Mouse (Mus musculus) thymus, postnatal 36 days (tissue): ENCODE data around the gene Gm5134.

Experiments
- DNase-seq, 2 experiments: peaks; one replicate each; pipeline ENCODE4 v3.0.0; 2022; ENCODE audit warnings: mixed read lengths in 2 of 2

The Gm5134 gene

GRCm38 (mm10) chr10:76001160-76001559, 46.8 kb downstream of the Gm5134 start:
- no peak for DNase-seq

GRCm38 (mm10) chr10:76002101-76002521, 47.8 kb downstream of the Gm5134 start:
- DNase-seq: no peak

GRCm38 (mm10) chr10:76002615-76003014, 48.3 kb downstream of the Gm5134 start:
- DNase-seq: no peak

DNA sequence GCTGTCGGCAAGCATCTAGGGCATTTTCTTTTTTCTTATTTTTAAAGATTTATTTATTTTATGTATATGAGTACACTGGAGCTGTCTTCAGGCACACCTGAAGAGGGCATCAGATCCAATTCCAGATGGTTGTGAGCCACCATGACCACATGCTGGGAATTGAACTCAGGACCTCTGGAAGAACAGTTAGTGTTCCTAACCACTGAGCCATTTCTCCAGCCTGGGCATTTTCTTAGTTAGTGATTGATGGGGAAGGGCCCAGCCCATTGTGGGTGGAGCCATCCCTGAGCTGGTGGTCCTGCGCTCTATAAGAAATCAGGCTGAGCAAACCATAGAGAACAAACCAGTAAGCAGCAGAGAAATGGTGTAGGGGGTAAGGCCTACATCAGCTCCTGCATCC, 48.9 kb downstream of the Gm5134 start:
- no peak for DNase-seq

- DNase-seq: no peak
These were observed 52.1 kb downstream of the Gm5134 start for GRCm38 (mm10) chr10:76006385-76006784.

DNA sequence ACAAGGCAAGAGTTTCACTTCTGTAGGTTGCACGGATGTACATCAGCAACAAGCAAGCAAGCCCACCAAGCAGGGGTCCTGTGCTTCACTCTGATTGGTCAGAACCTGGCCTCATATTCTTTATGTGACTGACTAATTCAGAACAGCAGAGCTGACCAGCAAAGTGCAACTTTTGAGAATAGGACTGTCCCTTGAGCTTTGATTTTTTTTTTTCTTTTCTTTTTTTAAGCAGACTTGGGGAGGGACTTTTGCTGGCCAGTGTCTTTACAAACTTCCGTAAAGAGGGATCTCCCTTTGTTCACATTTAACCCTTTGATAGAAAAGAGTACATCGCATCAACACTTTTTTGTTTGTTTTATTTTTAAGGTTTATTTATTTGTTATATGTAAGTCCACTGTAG, 55.5 kb downstream of the Gm5134 start:
- no peak for DNase-seq

DNA sequence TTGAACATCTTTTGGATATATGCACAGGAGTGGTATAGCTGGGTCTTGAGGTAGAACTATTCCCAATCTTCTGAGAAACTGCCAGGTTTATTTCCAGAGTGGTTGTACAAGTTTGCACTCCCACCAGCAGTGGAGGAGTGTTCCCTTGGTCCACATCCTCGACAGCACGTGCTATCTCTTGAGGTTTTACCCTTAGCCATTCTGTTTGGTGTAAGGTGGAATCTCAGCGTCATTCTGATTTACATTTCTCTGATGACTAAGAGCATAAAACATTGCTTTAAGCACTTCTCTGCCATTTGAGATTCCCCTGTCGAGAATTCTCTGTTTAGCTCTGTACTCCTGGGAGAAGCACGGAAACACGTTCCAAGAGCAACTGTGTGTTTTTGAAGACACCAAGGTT, 58.6 kb downstream of the Gm5134 start:
- no peak for DNase-seq

GRCm38 (mm10) chr10:76016886-76017285, 62.6 kb downstream of the Gm5134 start:
- DNase-seq: no peak

GRCm38 (mm10) chr10:76021728-76022127, 67.4 kb downstream of the Gm5134 start:
- no peak for DNase-seq

DNA sequence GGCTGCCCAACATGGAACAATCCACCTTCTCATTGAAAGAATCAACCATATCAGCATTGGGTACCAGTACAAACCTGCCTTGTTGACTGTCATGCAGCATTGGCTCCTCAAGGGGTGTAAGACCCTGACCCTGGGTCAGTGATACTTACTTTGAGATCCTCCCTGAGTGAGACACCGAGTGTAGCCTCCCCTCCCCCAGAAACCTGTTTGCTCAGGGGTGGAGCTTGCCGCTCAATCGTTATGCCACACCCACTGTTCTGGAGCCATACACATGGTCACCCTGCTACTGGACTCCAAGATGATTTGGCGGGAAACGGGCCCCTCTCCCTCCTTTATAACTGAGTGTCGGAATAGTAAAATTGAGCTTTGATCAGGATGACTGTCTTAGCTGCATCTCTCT, 69.6 kb downstream of the Gm5134 start:
- no peak for DNase-seq

DNA sequence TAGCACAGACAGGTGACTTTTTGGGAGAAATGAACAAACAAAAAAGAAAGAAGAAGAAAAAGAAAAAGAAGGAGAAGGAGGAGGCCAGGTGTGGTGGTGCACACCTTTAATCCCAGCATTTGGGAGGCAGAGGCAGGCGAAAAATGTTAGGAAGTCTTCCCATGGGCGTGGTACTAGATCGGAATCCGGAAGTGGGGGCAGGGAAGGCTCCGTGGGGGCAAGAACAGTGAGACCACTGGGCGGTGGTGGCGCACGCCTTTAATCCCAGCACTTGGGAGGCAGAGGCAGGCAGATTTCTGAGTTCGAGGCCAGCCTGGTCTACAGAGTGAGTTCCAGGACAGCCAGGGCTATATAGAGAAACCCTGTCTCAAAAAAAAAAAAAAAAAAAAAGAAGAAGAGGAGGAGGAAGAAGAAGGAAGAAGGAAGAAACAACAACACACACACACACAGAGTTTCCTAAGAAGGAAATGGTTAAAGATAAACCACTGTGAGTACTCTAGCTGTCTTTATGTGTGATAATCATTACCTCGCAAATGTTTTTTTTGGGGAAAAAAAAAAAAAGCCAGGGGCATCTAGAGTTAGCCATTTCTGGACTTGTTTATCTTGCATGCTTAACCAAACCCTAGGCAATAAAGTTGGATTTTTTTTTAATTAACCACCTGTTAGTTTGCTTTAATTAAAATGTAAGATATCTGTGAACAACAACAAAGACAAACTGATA, 71.3 kb downstream of the Gm5134 start:
- no peak for DNase-seq

- DNase-seq: no peak
These were observed 73.1 kb downstream of the Gm5134 start for GRCm38 (mm10) chr10:76027127-76028015.

DNA sequence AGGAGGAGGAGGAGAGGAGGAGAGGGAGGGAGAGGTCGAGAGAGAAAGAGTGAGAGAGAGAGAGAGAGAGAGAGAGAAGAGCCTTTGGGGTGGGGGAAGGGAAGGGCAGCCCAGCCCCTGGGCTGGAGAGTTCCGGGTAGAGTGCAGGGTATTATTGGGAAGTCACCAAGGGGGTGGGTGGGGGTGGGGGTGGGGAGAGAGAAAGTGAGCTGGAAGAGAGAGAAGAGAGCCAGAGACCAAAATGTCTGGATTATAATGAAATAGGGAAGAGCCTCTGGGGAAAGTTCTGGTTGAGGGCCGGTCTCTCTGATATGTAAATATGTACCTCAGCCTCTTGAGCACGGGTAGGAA, 73.7 kb downstream of the Gm5134 start:
- no peak for DNase-seq

DNA sequence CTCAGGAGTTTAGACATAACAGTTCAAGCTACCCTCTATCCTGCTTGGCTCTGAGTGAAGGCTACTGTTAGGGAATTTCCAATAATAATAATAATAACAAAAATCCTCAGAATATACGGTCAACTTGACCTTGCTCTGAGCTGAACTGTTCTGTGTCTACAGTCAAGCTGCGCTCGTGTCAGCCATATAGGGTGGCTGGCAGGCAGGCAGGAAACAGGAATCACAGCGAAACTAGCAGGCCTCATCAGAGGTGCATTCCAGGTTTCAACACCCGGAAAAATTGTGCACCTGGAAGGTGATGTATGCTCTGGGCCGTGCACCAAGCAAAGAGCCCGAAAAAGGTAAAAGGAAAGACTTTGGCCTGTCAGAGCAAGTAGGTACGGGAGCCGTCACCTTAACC, 74.1 kb downstream of the Gm5134 start:
- no peak for DNase-seq

DNA sequence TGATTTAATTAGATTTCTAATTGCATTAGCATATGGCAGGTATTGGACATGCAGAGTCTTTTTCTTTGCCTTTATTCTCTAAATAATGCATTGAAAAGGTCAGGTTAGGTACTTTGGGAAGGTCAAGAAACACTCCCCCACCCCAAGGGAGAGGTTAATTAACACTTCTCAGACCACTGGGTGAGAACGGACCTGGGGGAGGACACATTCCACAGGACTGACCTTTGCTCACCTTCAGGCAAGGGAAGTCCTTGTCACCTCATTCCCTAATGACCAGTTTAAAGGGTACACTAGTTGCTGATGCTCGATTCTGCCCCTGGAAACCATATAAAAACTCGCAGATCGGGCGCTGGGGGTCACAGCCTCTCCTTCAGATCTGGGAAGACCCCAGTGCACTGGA, 75.0 kb downstream of the Gm5134 start:
- no peak for DNase-seq

GRCm38 (mm10) chr10:76030496-76030895, 76.2 kb downstream of the Gm5134 start:
- DNase-seq: peak in 1 of 2 experiments; percentile 11

DNA sequence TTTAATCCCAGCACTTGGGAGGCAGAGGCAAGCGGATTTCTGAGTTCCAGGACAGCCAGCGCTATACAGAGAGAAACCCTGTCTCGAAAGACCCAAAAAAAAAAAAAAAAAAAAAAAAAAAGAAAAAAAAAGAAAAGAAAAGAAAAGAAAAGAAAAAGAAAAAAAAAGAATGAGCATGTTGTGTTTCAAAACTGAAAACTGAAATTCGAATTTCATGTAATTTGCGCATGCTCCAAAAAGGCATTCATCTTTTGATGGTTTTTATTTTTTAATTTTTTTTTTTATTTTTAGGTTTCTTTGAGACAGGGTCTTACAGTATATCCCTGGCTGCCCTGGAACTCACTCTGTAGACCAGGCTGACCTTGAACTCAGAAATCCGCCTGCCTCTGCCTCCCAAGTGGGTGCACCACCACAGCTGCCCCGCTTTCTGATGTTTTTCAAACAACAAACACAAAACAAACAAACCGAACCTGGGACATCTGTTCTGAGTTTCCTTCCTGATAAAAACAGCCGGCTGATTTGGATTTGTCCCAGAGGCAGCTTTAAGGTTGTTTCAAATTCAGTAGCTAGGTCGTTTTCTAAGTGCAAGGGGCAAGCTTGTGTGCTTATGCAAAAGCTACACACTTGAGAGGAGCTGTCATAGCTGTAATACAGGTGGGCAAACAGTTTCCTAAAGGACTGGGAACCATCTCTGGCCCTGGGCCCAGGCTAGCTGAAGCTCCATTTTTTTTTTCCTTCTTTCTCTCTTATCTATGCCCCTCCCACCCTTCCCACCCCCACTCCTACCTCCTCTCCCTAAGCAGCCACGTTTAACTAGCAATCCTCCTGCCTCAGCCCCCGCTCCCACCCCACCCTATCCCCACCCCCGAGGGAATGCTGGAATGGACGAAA, 77.4 kb downstream of the Gm5134 start:
- DNase-seq: no peak

DNA sequence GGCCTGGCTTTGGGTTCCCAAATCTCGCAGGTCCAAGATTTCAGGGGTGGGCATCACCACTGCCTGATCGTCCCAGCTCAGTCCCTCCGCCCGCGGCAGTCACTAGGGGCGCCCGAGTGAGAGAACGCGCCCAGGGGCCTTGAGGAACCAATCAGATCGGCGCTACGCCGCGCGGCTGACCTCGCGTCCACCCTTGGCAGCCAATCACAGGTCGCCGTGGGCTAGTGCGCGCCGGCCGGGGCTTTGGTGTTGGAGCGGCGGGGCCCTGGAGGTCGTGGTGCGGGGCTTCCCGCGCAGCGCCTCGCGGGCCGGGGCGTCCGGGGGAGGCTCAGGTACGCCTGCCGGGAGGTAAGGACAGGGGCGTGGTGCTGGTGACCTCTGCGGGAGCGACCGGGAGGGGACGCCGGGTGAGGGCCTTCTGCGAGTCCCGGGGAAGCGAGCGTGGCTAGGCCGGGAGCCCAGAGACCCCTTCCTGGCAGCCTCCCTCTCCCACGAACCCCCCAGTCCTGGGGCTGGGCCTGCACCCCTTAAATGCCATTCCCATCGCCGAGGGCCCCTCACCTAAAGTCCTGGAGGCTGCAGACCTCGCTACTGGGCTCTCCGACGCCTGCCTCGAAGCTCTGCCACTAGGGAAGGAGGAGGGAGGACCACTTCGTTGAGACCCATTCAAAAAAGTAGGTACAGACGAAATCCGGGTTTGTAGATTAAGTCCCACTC, 78.2 kb downstream of the Gm5134 start, which contains the start of gene Zfp280b:
Zfp280b (plus strand) TSS at position 249 of the 717 bp plus-strand sequence.
- DNase-seq: peak; percentile 95 to 96

GRCm38 (mm10) chr10:76033119-76033455, 78.8 kb downstream of the Gm5134 start:
- no peak for DNase-seq

GRCm38 (mm10) chr10:76034001-76034600, 79.8 kb downstream of the Gm5134 start:
- DNase-seq: no peak

DNA sequence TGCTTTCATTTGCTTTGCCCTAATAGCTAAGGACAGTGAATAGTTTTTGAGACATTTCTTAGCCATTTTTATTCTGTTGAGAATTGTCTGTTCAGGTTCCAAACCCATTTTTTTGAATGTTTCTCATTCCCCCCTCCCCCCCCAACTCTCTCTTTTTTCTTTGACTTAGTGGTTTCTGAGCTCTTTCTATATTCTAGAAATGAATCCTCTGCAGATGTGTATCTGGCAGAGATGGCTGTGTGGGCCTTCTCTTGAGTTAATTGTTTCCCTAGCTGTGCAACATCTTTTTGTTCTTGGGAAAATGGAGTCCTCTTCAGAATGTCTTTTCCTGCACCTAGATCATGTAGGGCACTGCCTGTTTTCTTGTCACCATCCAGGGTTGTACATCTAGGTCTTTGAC, 81.0 kb downstream of the Gm5134 start:
- DNase-seq: no peak

DNA sequence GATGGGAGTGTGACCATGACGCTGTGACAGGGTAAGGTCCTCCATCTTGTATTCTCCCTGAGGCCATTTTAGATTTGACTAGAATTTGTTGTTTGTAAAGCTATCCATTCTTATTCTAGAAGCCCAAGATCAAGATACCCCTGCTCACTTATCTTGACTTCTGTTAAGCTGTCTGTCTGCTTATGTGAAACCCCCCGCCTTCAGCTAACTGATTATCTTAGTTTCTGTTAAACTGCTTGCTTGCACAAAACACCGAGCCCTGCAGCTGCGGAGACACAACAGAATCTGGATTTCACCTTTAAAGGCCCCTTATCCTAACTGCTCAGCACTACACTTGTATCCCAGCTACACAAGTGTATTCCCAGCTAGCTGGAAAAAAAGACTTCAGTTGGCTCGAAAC, 82.6 kb downstream of the Gm5134 start:
- DNase-seq: no peak
